In genomic region chr7:44850146-44850545, GRCm38 (mm10) we compare ENCODE assay signal across 7 mouse cellular contexts. TPM values are rescaled to one million over a fixed set of nuclear protein-coding genes. Genes with fewer than 3 reads are reported as not detected.
DNase-seq lines count a peak whose midpoint lies in the region; ATAC-seq and TF ChIP-seq lines count a peak whose summit lies in the region.

No protein-coding gene starts in this region.

- peak overlapping the region; percentile 75 for H3K4me2 ChIP-seq in midbrain, embryonic 11.5 days

- H3K4me3 ChIP-seq in ES-Bruce4 (ENCODE audit: low read depth, low read length): peak overlapping the region; percentile 88
- peak overlapping the region; percentile 87 for H3K4me3 ChIP-seq in forebrain, embryonic 10.5 days
- peak overlapping the region; percentile 72 for H3K4me3 ChIP-seq in hindbrain, embryonic 10.5 days
- peak overlapping the region; percentile 83 for H3K4me3 ChIP-seq in midbrain, embryonic 11.5 days (ENCODE audit: low read depth, low read length)

- H3K9ac ChIP-seq in ES-Bruce4 (ENCODE audit: low read depth, poor library complexity, severe bottlenecking): peak overlapping the region; percentile 69
- peak overlapping the region; percentile 89 for H3K9ac ChIP-seq in midbrain, embryonic 11.5 days (ENCODE audit: low read length)

- no peak for TF ChIP-seq EP300 in ES-Bruce4 (IDR thresholded peaks at IDR 0.05; ENCODE audit: insufficient read depth, low read depth, low read length)

- peak; percentile 61 for ATAC-seq in midbrain, embryonic 11.5 days (ENCODE audit: low FRiP score)

- no peak for TF ChIP-seq CTCF in ES-Bruce4 (IDR thresholded peaks at IDR 0.05; ENCODE audit: low read depth, low read length)

- no peaks in the 10 kb centered on the region for H3K27me3 ChIP-seq in ES-Bruce4 (ENCODE audit: control insufficient read depth, insufficient read depth, low read length, poor library complexity, severe bottlenecking)
- no peaks in the 10 kb centered on the region for H3K27me3 ChIP-seq in forebrain, embryonic 10.5 days (ENCODE audit: poor library complexity, severe bottlenecking)
- no peaks in the 10 kb centered on the region for H3K27me3 ChIP-seq in hindbrain, embryonic 10.5 days (ENCODE audit: insufficient read depth, poor library complexity, severe bottlenecking)
- no peaks in the 10 kb centered on the region for H3K27me3 ChIP-seq in midbrain, embryonic 11.5 days (ENCODE audit: control insufficient read depth, insufficient read depth, low read length)

- no peaks in the 10 kb centered on the region for H3K36me3 ChIP-seq in ES-Bruce4 (ENCODE audit: control insufficient read depth, insufficient read depth, low read length, poor library complexity, severe bottlenecking)
- peaks cover 41% of the 10 kb centered on the region for H3K36me3 ChIP-seq in forebrain, embryonic 10.5 days (replicated peaks)
- peaks cover 46% of the 10 kb centered on the region for H3K36me3 ChIP-seq in hindbrain, embryonic 10.5 days
- peaks cover 6% of the 10 kb centered on the region; the same call in 1 of the 2 replicates for H3K36me3 ChIP-seq in midbrain, embryonic 11.5 days (ENCODE audit: control insufficient read depth, insufficient read depth, low read length)

- intact Hi-C loops in left cerebral cortex, postnatal 4 days (cut with DNase I): no loop called here

- no peak for TF ChIP-seq POLR2A in ES-Bruce4 (IDR thresholded peaks at IDR 0.05; ENCODE audit: insufficient read depth, low read length)

- no peaks in the 10 kb centered on the region for H3K9me3 ChIP-seq in ES-Bruce4 (replicated peaks; ENCODE audit: control insufficient read depth, insufficient read depth, low read length, poor library complexity, severe bottlenecking)
- H3K9me3 ChIP-seq in forebrain, embryonic 10.5 days: no peaks in the 10 kb centered on the region
- H3K9me3 ChIP-seq in hindbrain, embryonic 10.5 days: no peaks in the 10 kb centered on the region
- no peaks in the 10 kb centered on the region for H3K9me3 ChIP-seq in midbrain, embryonic 11.5 days (ENCODE audit: control insufficient read depth, low read length)

- WGBS in forebrain, embryonic 10.5 days: under 1% methylated on average over 33 of the region's 33 CpGs
- under 1% methylated on average over 33 of the region's 33 CpGs for WGBS in hindbrain, embryonic 10.5 days
- WGBS in midbrain, embryonic 11.5 days: under 1% methylated on average over 32 of the region's 33 CpGs

- no peaks in the 10 kb centered on the region for H3K4me1 ChIP-seq in ES-Bruce4 (ENCODE audit: control insufficient read depth, insufficient read depth, low read length)
- H3K4me1 ChIP-seq in forebrain, embryonic 10.5 days: peaks cover 55% of the 10 kb centered on the region
- peaks cover 63% of the 10 kb centered on the region for H3K4me1 ChIP-seq in hindbrain, embryonic 10.5 days (replicated peaks)
- H3K4me1 ChIP-seq in midbrain, embryonic 11.5 days (ENCODE audit: control insufficient read depth, insufficient read depth, low read length): peaks cover 29% of the 10 kb centered on the region

- H3K27ac ChIP-seq in ES-Bruce4 (ENCODE audit: insufficient read depth, low read length): peak overlapping the region; percentile 54
- H3K27ac ChIP-seq in forebrain, embryonic 10.5 days: peak overlapping the region; percentile 97
- peak overlapping the region; percentile 93 for H3K27ac ChIP-seq in hindbrain, embryonic 10.5 days
- H3K27ac ChIP-seq in midbrain, embryonic 11.5 days (ENCODE audit: low read depth, low read length): peak overlapping the region; percentile 95

- DNase-seq in adipocyte (ENCODE audit: low spot score): peak; percentile 69
- peak; percentile 79 for DNase-seq in forebrain, embryonic 10.5 days (ENCODE audit: extremely low spot score, low spot score)
- peak; percentile 85 for DNase-seq in hindbrain, embryonic 10.5 days (ENCODE audit: low spot score)
- DNase-seq in left cerebral cortex, postnatal 4 days: peak; percentile 88
- DNase-seq in midbrain, embryonic 11.5 days (ENCODE audit: low spot score, missing footprints): peak; percentile 97
- peak; percentile 77 to 86 for DNase-seq in spleen, postnatal 4 days (ENCODE audit: low spot score in 2 of 2)

RNA-seq across cellular contexts. Expression of gene Tbc1d17, which starts 1.3 kb away (rescaled TPM):
- polyA plus RNA-seq in ES-Bruce4 (2011; ENCODE audit: insufficient read depth, insufficient read length, low read depth, missing spikeins): 33.9 and 46.7 TPM in 2 replicates
- 72.8 and 73.6 TPM in 2 replicates for polyA plus RNA-seq in forebrain, embryonic 10.5 days (2016; fragmentation: Nextera tagmentation; extraction: Ambion mirVana)
- polyA plus RNA-seq in hindbrain, embryonic 10.5 days (2016; fragmentation: Nextera tagmentation; extraction: Ambion mirVana): 77.1 and 91.1 TPM in 2 replicates
- 10 to 100 TPM; 57.1 to 68.3 TPM for total RNA-seq in left cerebral cortex, postnatal 4 days (2021)
- 63.4 and 69.4 TPM in 2 replicates for polyA plus RNA-seq in midbrain, embryonic 11.5 days (2014; fragmentation: Nextera tagmentation; extraction: Ambion mirVana)

RNA-seq across cellular contexts. Expression of gene Akt1s1, which starts 1.4 kb away (rescaled TPM):
- polyA plus RNA-seq in ES-Bruce4 (2011; ENCODE audit: insufficient read depth, insufficient read length, low read depth, missing spikeins): 38.1 and 38.3 TPM in 2 replicates
- polyA plus RNA-seq in forebrain, embryonic 10.5 days (2016; fragmentation: Nextera tagmentation; extraction: Ambion mirVana): 84.3 and 84.6 TPM in 2 replicates
- polyA plus RNA-seq in hindbrain, embryonic 10.5 days (2016; fragmentation: Nextera tagmentation; extraction: Ambion mirVana): 81.7 and 93.3 TPM in 2 replicates
- 10 to 100 TPM; 74.1 to 85.4 TPM for total RNA-seq in left cerebral cortex, postnatal 4 days (2021)
- polyA plus RNA-seq in midbrain, embryonic 11.5 days (2014; fragmentation: Nextera tagmentation; extraction: Ambion mirVana): 31.8 and 34.3 TPM in 2 replicates

RNA-seq across cellular contexts. Expression of gene Pnkp, which starts 6.8 kb away (rescaled TPM):
- polyA plus RNA-seq in ES-Bruce4 (2011; ENCODE audit: insufficient read depth, insufficient read length, low read depth, missing spikeins): 22.3 and 30.3 TPM in 2 replicates
- polyA plus RNA-seq in forebrain, embryonic 10.5 days (2016; fragmentation: Nextera tagmentation; extraction: Ambion mirVana): 37.8 and 39.8 TPM in 2 replicates
- 36.3 and 40.2 TPM in 2 replicates for polyA plus RNA-seq in hindbrain, embryonic 10.5 days (2016; fragmentation: Nextera tagmentation; extraction: Ambion mirVana)
- total RNA-seq in left cerebral cortex, postnatal 4 days (2021): 10 to 100 TPM; 27.5 to 29.3 TPM
- 26.1 and 28.6 TPM in 2 replicates for polyA plus RNA-seq in midbrain, embryonic 11.5 days (2014; fragmentation: Nextera tagmentation; extraction: Ambion mirVana)

RNA-seq across cellular contexts. Expression of gene Ptov1, which starts 19.4 kb away (rescaled TPM):
- polyA plus RNA-seq in ES-Bruce4 (2011; ENCODE audit: insufficient read depth, insufficient read length, low read depth, missing spikeins): 153 and 160 TPM in 2 replicates
- polyA plus RNA-seq in forebrain, embryonic 10.5 days (2016; fragmentation: Nextera tagmentation; extraction: Ambion mirVana): 415 and 438 TPM in 2 replicates
- 478 and 579 TPM in 2 replicates for polyA plus RNA-seq in hindbrain, embryonic 10.5 days (2016; fragmentation: Nextera tagmentation; extraction: Ambion mirVana)
- total RNA-seq in left cerebral cortex, postnatal 4 days (2021): 100 to 1,000 TPM; 423 to 428 TPM
- 316 and 350 TPM in 2 replicates for polyA plus RNA-seq in midbrain, embryonic 11.5 days (2014; fragmentation: Nextera tagmentation; extraction: Ambion mirVana)

RNA-seq across cellular contexts. Expression of gene Atf5, which starts 33.7 kb away (rescaled TPM):
- 9.6 and 14.6 TPM in 2 replicates for polyA plus RNA-seq in ES-Bruce4 (2011; ENCODE audit: insufficient read depth, insufficient read length, low read depth, missing spikeins)
- polyA plus RNA-seq in forebrain, embryonic 10.5 days (2016; fragmentation: Nextera tagmentation; extraction: Ambion mirVana): 3.3 and 3.6 TPM in 2 replicates
- 4.6 TPM in 2 replicates for polyA plus RNA-seq in hindbrain, embryonic 10.5 days (2016; fragmentation: Nextera tagmentation; extraction: Ambion mirVana)
- total RNA-seq in left cerebral cortex, postnatal 4 days (2021): 10 to 100 TPM; 22.6 to 23.5 TPM
- 2.8 and 3.3 TPM in 2 replicates for polyA plus RNA-seq in midbrain, embryonic 11.5 days (2014; fragmentation: Nextera tagmentation; extraction: Ambion mirVana)

Comparison
In these comparisons a context has a peak if more than half of its experiments do, and no peak if none do; other contexts are left out.
1. Peak in every context shown above with its lines: DNase-seq, ATAC-seq, H3K4me3 ChIP-seq and H3K27ac ChIP-seq.